ENCODE assay signal across 8 mouse cellular contexts in the genomic region with DNA sequence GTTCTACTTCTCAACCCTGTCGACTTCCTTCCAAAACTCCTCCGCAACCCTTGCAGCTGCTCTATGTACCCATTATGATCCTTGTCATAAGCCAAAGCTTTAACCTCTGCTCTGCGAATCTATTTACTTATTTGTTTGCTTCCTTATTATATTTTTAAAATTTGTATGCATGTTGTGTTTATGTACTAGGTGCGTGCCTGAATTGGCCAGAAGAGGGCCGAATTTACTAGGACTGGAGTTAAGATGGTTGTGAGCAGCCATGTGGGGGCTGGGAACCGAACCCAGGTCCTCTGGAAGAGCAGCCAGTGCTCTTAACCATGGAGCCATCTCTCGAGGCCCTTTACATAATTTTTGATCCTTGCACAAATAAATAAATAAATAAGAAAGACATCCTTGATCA. TPM values are rescaled to one million over a fixed set of nuclear protein-coding genes. Genes with fewer than 3 reads are reported as not detected.
DNase-seq lines count a peak whose midpoint lies in the region; ATAC-seq and TF ChIP-seq lines count a peak whose summit lies in the region.

No protein-coding gene starts in this region.

- H3K79me2 ChIP-seq in liver, adult 2 months (ENCODE audit: control insufficient read depth, insufficient read depth, low read length) = peaks cover 19% of the 10 kb centered on the region; the same call in 1 of the 2 replicates

- 7% methylated on average over 7 of the region's 7 CpGs for WGBS in liver, adult 2 months
- 50% methylated on average over 7 of the region's 7 CpGs for WGBS in embryonic facial prominence, embryonic 10.5 days
- WGBS in intestine, embryonic 16.5 days = 41% methylated on average over 7 of the region's 7 CpGs
- 41% methylated on average over 7 of the region's 7 CpGs for WGBS in neural tube, embryonic 13.5 days

- H3K4me2 ChIP-seq in intestine, embryonic 16.5 days (ENCODE audit: low read depth, low read length) = peak overlapping the region; percentile 65
- H3K4me2 ChIP-seq in neural tube, embryonic 13.5 days = peak overlapping the region; percentile 62

- TF ChIP-seq CTCF in liver, adult 2 months (IDR thresholded peaks at IDR 0.05; ENCODE audit: low read depth, low read length) = no peak

- peaks cover 7% of the 10 kb centered on the region for H3K36me3 ChIP-seq in liver, adult 2 months (ENCODE audit: control insufficient read depth, insufficient read depth, low read length)
- no peaks in the 10 kb centered on the region; the same call in 1 of the 2 replicates for H3K36me3 ChIP-seq in embryonic facial prominence, embryonic 10.5 days (replicated peaks)
- no peaks in the 10 kb centered on the region for H3K36me3 ChIP-seq in intestine, embryonic 16.5 days (ENCODE audit: control insufficient read depth, insufficient read depth, low read length)
- no peaks in the 10 kb centered on the region for H3K36me3 ChIP-seq in neural tube, embryonic 13.5 days

- peak overlapping the region; percentile 80 for H3K4me3 ChIP-seq in liver, adult 2 months (ENCODE audit: insufficient read depth, low read depth, low read length)
- H3K4me3 ChIP-seq in embryonic facial prominence, embryonic 10.5 days = peak overlapping the region; percentile 87
- peak overlapping the region; percentile 75 for H3K4me3 ChIP-seq in intestine, embryonic 16.5 days (ENCODE audit: low read length)
- peak overlapping the region; percentile 79 for H3K4me3 ChIP-seq in neural tube, embryonic 13.5 days

- no peak for ATAC-seq in intestine, embryonic 16.5 days
- ATAC-seq in neural tube, embryonic 13.5 days (ENCODE audit: low read depth) = no peak

- H3K4me1 ChIP-seq in liver, adult 2 months (ENCODE audit: control insufficient read depth, insufficient read depth, low read length) = peaks cover 16% of the 10 kb centered on the region
- peaks cover 15% of the 10 kb centered on the region for H3K4me1 ChIP-seq in embryonic facial prominence, embryonic 10.5 days
- H3K4me1 ChIP-seq in intestine, embryonic 16.5 days (ENCODE audit: control insufficient read depth, insufficient read depth, low read length) = peaks cover 7% of the 10 kb centered on the region
- peaks cover 11% of the 10 kb centered on the region; the same call in 1 of the 2 replicates for H3K4me1 ChIP-seq in neural tube, embryonic 13.5 days (replicated peaks)

- H3K27ac ChIP-seq in liver, adult 2 months (replicated peaks; ENCODE audit: insufficient read depth, low read depth, low read length) = peak overlapping the region; percentile 83
- H3K27ac ChIP-seq in embryonic facial prominence, embryonic 10.5 days (replicated peaks) = peak overlapping the region; percentile 86
- H3K27ac ChIP-seq in intestine, embryonic 16.5 days (ENCODE audit: low read length) = peak overlapping the region; percentile 73
- peak overlapping the region; percentile 88 for H3K27ac ChIP-seq in neural tube, embryonic 13.5 days (replicated peaks)

- TF ChIP-seq POLR2A in liver, adult 2 months (IDR thresholded peaks at IDR 0.05; ENCODE audit: extremely low read depth, insufficient read depth, low read length) = no peak

- intact Hi-C loops in gastrocnemius, postnatal 14 days (cut with DNase I; ENCODE audit: low total_unique reads) = no loop called here

- no peaks in the 10 kb centered on the region for H3K27me3 ChIP-seq in liver, adult 2 months (ENCODE audit: control insufficient read depth, insufficient read depth, low read length)
- H3K27me3 ChIP-seq in embryonic facial prominence, embryonic 10.5 days (replicated peaks; ENCODE audit: low read depth, poor library complexity, severe bottlenecking) = peaks cover 8% of the 10 kb centered on the region; the same call in 1 of the 2 replicates
- H3K27me3 ChIP-seq in intestine, embryonic 16.5 days (replicated peaks; ENCODE audit: control insufficient read depth, insufficient read depth, low read length) = no peaks in the 10 kb centered on the region
- H3K27me3 ChIP-seq in neural tube, embryonic 13.5 days = no peaks in the 10 kb centered on the region

- peak overlapping the region; percentile 86 for H3K9ac ChIP-seq in liver, adult 2 months (ENCODE audit: low read depth, low read length)
- H3K9ac ChIP-seq in intestine, embryonic 16.5 days (ENCODE audit: low read depth, low read length) = peak overlapping the region; percentile 81
- H3K9ac ChIP-seq in neural tube, embryonic 13.5 days = peak overlapping the region; percentile 86

- no peaks in the 10 kb centered on the region for H3K9me3 ChIP-seq in embryonic facial prominence, embryonic 10.5 days
- no peaks in the 10 kb centered on the region for H3K9me3 ChIP-seq in intestine, embryonic 16.5 days (ENCODE audit: control insufficient read depth, low read length)
- H3K9me3 ChIP-seq in neural tube, embryonic 13.5 days = no peaks in the 10 kb centered on the region

- DNase-seq in liver, adult 2 months (ENCODE audit: extremely low read depth, low read depth, low spot score) = peak; percentile 41
- DNase-seq in liver = no peak
- DNase-seq in embryonic facial prominence, embryonic 10.5 days (ENCODE audit: low spot score) = no peak
- no peak for DNase-seq in thymus, postnatal 14 days
- no peak for DNase-seq in thymus, adult 18-20 months
- no peak for DNase-seq in gastrocnemius, postnatal 14 days

RNA-seq across cellular contexts. Expression of a gene that starts 0.5 kb away (rescaled TPM):
- 17.0 and 17.6 TPM in 2 replicates for total RNA-seq in liver, adult 2 months (2014; rRNA removed)
- 26.3 and 46.6 TPM in 2 replicates for polyA plus RNA-seq in liver, adult 2 months (2012; rRNA removed)
- 14.3 and 15.3 TPM in 2 replicates for polyA plus RNA-seq in embryonic facial prominence, embryonic 10.5 days (2016; fragmentation: Nextera tagmentation; extraction: Ambion mirVana)
- polyA plus RNA-seq in intestine, embryonic 16.5 days (2015; fragmentation: Nextera tagmentation; extraction: Ambion mirVana) = 16.4 and 18.0 TPM in 2 replicates
- polyA plus RNA-seq in neural tube, embryonic 13.5 days (2015; fragmentation: Nextera tagmentation; extraction: Ambion mirVana) = 22.6 and 23.7 TPM in 2 replicates
- 1 to 10 TPM; 3.6 to 4.5 TPM for total RNA-seq in gastrocnemius, postnatal 14 days (2021)

RNA-seq across cellular contexts. Expression of a gene that starts 2.4 kb away (rescaled TPM):
- total RNA-seq in liver, adult 2 months (2014; rRNA removed) = 1,199 and 1,422 TPM in 2 replicates
- 2,021 and 2,079 TPM in 2 replicates for polyA plus RNA-seq in liver, adult 2 months (2012; rRNA removed)
- polyA plus RNA-seq in embryonic facial prominence, embryonic 10.5 days (2016; fragmentation: Nextera tagmentation; extraction: Ambion mirVana) = 0.11 TPM in 1 of 2 replicates, not detected in the other
- 1.5 and 3.5 TPM in 2 replicates for polyA plus RNA-seq in intestine, embryonic 16.5 days (2015; fragmentation: Nextera tagmentation; extraction: Ambion mirVana)
- polyA plus RNA-seq in neural tube, embryonic 13.5 days (2015; fragmentation: Nextera tagmentation; extraction: Ambion mirVana) = not detected in 2 replicates
- total RNA-seq in gastrocnemius, postnatal 14 days (2021) = not detected

RNA-seq across cellular contexts. Expression of a gene that starts 17.0 kb away (rescaled TPM):
- 201 and 227 TPM in 2 replicates for total RNA-seq in liver, adult 2 months (2014; rRNA removed)
- 446 and 456 TPM in 2 replicates for polyA plus RNA-seq in liver, adult 2 months (2012; rRNA removed)
- 0.49 and 0.69 TPM in 2 replicates for polyA plus RNA-seq in embryonic facial prominence, embryonic 10.5 days (2016; fragmentation: Nextera tagmentation; extraction: Ambion mirVana)
- 0.18 and 0.20 TPM in 2 replicates for polyA plus RNA-seq in intestine, embryonic 16.5 days (2015; fragmentation: Nextera tagmentation; extraction: Ambion mirVana)
- polyA plus RNA-seq in neural tube, embryonic 13.5 days (2015; fragmentation: Nextera tagmentation; extraction: Ambion mirVana) = 0.17 and 0.32 TPM in 2 replicates
- not detected for total RNA-seq in gastrocnemius, postnatal 14 days (2021)

RNA-seq across cellular contexts. Expression of a gene that starts 27.7 kb away (rescaled TPM):
- not detected in 2 replicates for total RNA-seq in liver, adult 2 months (2014; rRNA removed)
- not detected in 2 replicates for polyA plus RNA-seq in liver, adult 2 months (2012; rRNA removed)
- polyA plus RNA-seq in embryonic facial prominence, embryonic 10.5 days (2016; fragmentation: Nextera tagmentation; extraction: Ambion mirVana) = 0.13 TPM in 1 of 2 replicates, not detected in the other
- 0.44 and 0.53 TPM in 2 replicates for polyA plus RNA-seq in intestine, embryonic 16.5 days (2015; fragmentation: Nextera tagmentation; extraction: Ambion mirVana)
- polyA plus RNA-seq in neural tube, embryonic 13.5 days (2015; fragmentation: Nextera tagmentation; extraction: Ambion mirVana) = 0.25 and 0.38 TPM in 2 replicates
- not detected for total RNA-seq in gastrocnemius, postnatal 14 days (2021)

RNA-seq across cellular contexts. Expression of a gene that starts 32.3 kb away (rescaled TPM):
- 9.1 and 11.8 TPM in 2 replicates for total RNA-seq in liver, adult 2 months (2014; rRNA removed)
- polyA plus RNA-seq in liver, adult 2 months (2012; rRNA removed) = 12.7 and 20.3 TPM in 2 replicates
- polyA plus RNA-seq in embryonic facial prominence, embryonic 10.5 days (2016; fragmentation: Nextera tagmentation; extraction: Ambion mirVana) = 42.9 and 43.3 TPM in 2 replicates
- polyA plus RNA-seq in intestine, embryonic 16.5 days (2015; fragmentation: Nextera tagmentation; extraction: Ambion mirVana) = 24.7 and 25.5 TPM in 2 replicates
- polyA plus RNA-seq in neural tube, embryonic 13.5 days (2015; fragmentation: Nextera tagmentation; extraction: Ambion mirVana) = 22.2 and 24.3 TPM in 2 replicates
- 1 to 10 TPM; 7.4 to 8.2 TPM for total RNA-seq in gastrocnemius, postnatal 14 days (2021)

Comparison
In these comparisons a context has a peak if more than half of its experiments do, and no peak if none do; other contexts are left out.
1. RNA of a gene that starts 2.4 kb away (polyA plus RNA-seq): 2,021 to 2,079 TPM in liver, adult 2 months; 1.5 to 3.5 TPM in intestine, embryonic 16.5 days, not detected in neural tube, embryonic 13.5 days and 0.11 TPM in embryonic facial prominence, embryonic 10.5 days; every median in the first group is over 100 times any median in the second.
2. RNA of a gene that starts 17.0 kb away (polyA plus RNA-seq): 446 to 456 TPM in liver, adult 2 months; 0.49 to 0.69 TPM in embryonic facial prominence, embryonic 10.5 days, 0.17 to 0.32 TPM in neural tube, embryonic 13.5 days and 0.18 to 0.20 TPM in intestine, embryonic 16.5 days; every median in the first group is over 100 times any median in the second.
3. Peak in every context shown above with its lines, with median percentiles within 50 percentile points of each other: H3K27ac ChIP-seq, H3K4me3 ChIP-seq and H3K9ac ChIP-seq.